Mouse (Mus musculus): ENCODE results near the gene Tmem88. TPM values are rescaled to one million over a fixed set of nuclear protein-coding genes. Genes with fewer than 3 reads are reported as not detected.

The Tmem88 gene
- total RNA-seq, 1 experiment = 23.9 TPM

GRCm38 (mm10) chr11:69373223-69373965 lies 24.6 kb downstream of the Tmem88 start:
- no peak overlapping the region for H3K9ac ChIP-seq (ENCODE audit: insufficient read depth, low read depth, low read length, poor library complexity, severe bottlenecking)
- H3K27ac ChIP-seq (ENCODE audit: insufficient read depth, low read depth, low read length, poor library complexity, severe bottlenecking) = no peak overlapping the region
- in situ Hi-C loops (cut with MboI; ENCODE audit: low sequenced_read_pairs in 2 of 2, unreplicated experiment in 2 of 2) = no loop called here
- TF ChIP-seq MAFK (IDR thresholded peaks at IDR 0.05; ENCODE audit: insufficient read depth, low read depth, low read length) (no peak), CHD2 (IDR thresholded peaks at IDR 0.05; ENCODE audit: low read depth, low read length) (no peak), HCFC1 (IDR thresholded peaks at IDR 0.05; ENCODE audit: borderline replicate concordance, insufficient read depth, low read length) (no peak), ZNF384 (IDR thresholded peaks at IDR 0.05; ENCODE audit: low read depth, low read length) (no peak), ZC3H11A (IDR thresholded peaks at IDR 0.05; ENCODE audit: borderline replicate concordance, low read depth, low read length) (no peak)
- no peaks in the 10 kb centered on the region for H3K36me3 ChIP-seq (ENCODE audit: control insufficient read depth, insufficient read depth, low read length, poor library complexity, severe bottlenecking)
- peaks cover 0 to 9% of the 10 kb centered on the region in 2 experiments; a peak in 2 of 4 replicates for H3K4me1 ChIP-seq (ENCODE audit: control insufficient read depth in 2 of 2, insufficient read depth in 2 of 2, low read length in 2 of 2, poor library complexity in 1 of 2)
- H3K4me3 ChIP-seq (ENCODE audit: insufficient read depth in 1 of 2, low read depth in 1 of 2, low read length in 2 of 2, poor library complexity in 1 of 2, severe bottlenecking in 1 of 2) = peak overlapping the region in 1 of 2 experiments; percentile 30; a peak in 1 of 4 replicates
- H3K9me3 ChIP-seq (ENCODE audit: control insufficient read depth, insufficient read depth, low read depth, low read length) = no peaks in the 10 kb centered on the region
- DNase-seq (ENCODE audit: low read depth, low spot score) = no peak

- peaks cover 0 to 14% of the 10 kb centered on the region in 2 experiments; a peak in 2 of 4 replicates for H3K4me1 ChIP-seq (ENCODE audit: control insufficient read depth in 2 of 2, insufficient read depth in 2 of 2, low read length in 2 of 2, poor library complexity in 1 of 2)
- TF ChIP-seq ZNF384 (IDR thresholded peaks at IDR 0.05; ENCODE audit: low read depth, low read length) = no peak
- TF ChIP-seq ZC3H11A (IDR thresholded peaks at IDR 0.05; ENCODE audit: borderline replicate concordance, low read depth, low read length) = peak; percentile 47; the same call in 1 of the 2 replicates
- H3K9ac ChIP-seq (ENCODE audit: insufficient read depth, low read depth, low read length, poor library complexity, severe bottlenecking) = no peak overlapping the region
- in situ Hi-C loops (cut with MboI; ENCODE audit: low sequenced_read_pairs in 2 of 2, unreplicated experiment in 2 of 2) = no loop called here
- H3K4me3 ChIP-seq (ENCODE audit: insufficient read depth in 1 of 2, low read depth in 1 of 2, low read length in 2 of 2, poor library complexity in 1 of 2, severe bottlenecking in 1 of 2) = no peak overlapping the region
- no peak for DNase-seq (ENCODE audit: low read depth, low spot score)
- no peaks in the 10 kb centered on the region for H3K36me3 ChIP-seq (ENCODE audit: control insufficient read depth, insufficient read depth, low read length, poor library complexity, severe bottlenecking)
- H3K9me3 ChIP-seq (ENCODE audit: control insufficient read depth, insufficient read depth, low read depth, low read length) = no peaks in the 10 kb centered on the region
- no peak overlapping the region for H3K27ac ChIP-seq (ENCODE audit: insufficient read depth, low read depth, low read length, poor library complexity, severe bottlenecking)
Measured at GRCm38 (mm10) chr11:69372780-69373170, 25.3 kb downstream of the Tmem88 start.

GRCm38 (mm10) chr11:69372056-69372779 lies 25.8 kb downstream of the Tmem88 start:
- TF ChIP-seq HCFC1 (IDR thresholded peaks at IDR 0.05; ENCODE audit: borderline replicate concordance, insufficient read depth, low read length) (no peak), ZNF384 (IDR thresholded peaks at IDR 0.05; ENCODE audit: low read depth, low read length) (no peak), CHD2 (IDR thresholded peaks at IDR 0.05; ENCODE audit: low read depth, low read length) (no peak), MAFK (IDR thresholded peaks at IDR 0.05; ENCODE audit: insufficient read depth, low read depth, low read length) (no peak), ZC3H11A (IDR thresholded peaks at IDR 0.05; ENCODE audit: borderline replicate concordance, low read depth, low read length) (no peak)
- Histone ChIP-seq H3K36me3 (ENCODE audit: control insufficient read depth, insufficient read depth, low read length, poor library complexity, severe bottlenecking) (no peaks in the 10 kb centered on the region), H3K4me1 (ENCODE audit: control insufficient read depth in 2 of 2, insufficient read depth in 2 of 2, low read length in 2 of 2, poor library complexity in 1 of 2) (peaks cover 0 to 17% of the 10 kb centered on the region in 2 experiments; a peak in 2 of 4 replicates), H3K27ac (ENCODE audit: insufficient read depth, low read depth, low read length, poor library complexity, severe bottlenecking) (no peak overlapping the region), H3K4me3 (ENCODE audit: insufficient read depth in 1 of 2, low read depth in 1 of 2, low read length in 2 of 2, poor library complexity in 1 of 2, severe bottlenecking in 1 of 2) (no peak overlapping the region), H3K9me3 (ENCODE audit: control insufficient read depth, insufficient read depth, low read depth, low read length) (no peaks in the 10 kb centered on the region), H3K9ac (ENCODE audit: insufficient read depth, low read depth, low read length, poor library complexity, severe bottlenecking) (no peak overlapping the region)
- DNase-seq (ENCODE audit: low read depth, low spot score) = no peak
- in situ Hi-C loops (cut with MboI; ENCODE audit: low sequenced_read_pairs in 2 of 2, unreplicated experiment in 2 of 2) = no loop called here

GRCm38 (mm10) chr11:69371601-69372000 lies 26.4 kb downstream of the Tmem88 start:
- in situ Hi-C loops (cut with MboI; ENCODE audit: low sequenced_read_pairs in 2 of 2, unreplicated experiment in 2 of 2) = no loop called here
- Histone ChIP-seq H3K9me3 (ENCODE audit: control insufficient read depth, insufficient read depth, low read depth, low read length) (no peaks in the 10 kb centered on the region), H3K4me3 (ENCODE audit: insufficient read depth in 1 of 2, low read depth in 1 of 2, low read length in 2 of 2, poor library complexity in 1 of 2, severe bottlenecking in 1 of 2) (no peak overlapping the region), H3K36me3 (ENCODE audit: control insufficient read depth, insufficient read depth, low read length, poor library complexity, severe bottlenecking) (no peaks in the 10 kb centered on the region), H3K27ac (ENCODE audit: insufficient read depth, low read depth, low read length, poor library complexity, severe bottlenecking) (no peak overlapping the region), H3K4me1 (ENCODE audit: control insufficient read depth in 2 of 2, insufficient read depth in 2 of 2, low read length in 2 of 2, poor library complexity in 1 of 2) (peaks cover 0 to 17% of the 10 kb centered on the region in 2 experiments; a peak in 2 of 4 replicates), H3K9ac (ENCODE audit: insufficient read depth, low read depth, low read length, poor library complexity, severe bottlenecking) (no peak overlapping the region)
- TF ChIP-seq ZC3H11A (IDR thresholded peaks at IDR 0.05; ENCODE audit: borderline replicate concordance, low read depth, low read length) (no peak), MAFK (IDR thresholded peaks at IDR 0.05; ENCODE audit: insufficient read depth, low read depth, low read length) (no peak), ZNF384 (IDR thresholded peaks at IDR 0.05; ENCODE audit: low read depth, low read length) (no peak), HCFC1 (IDR thresholded peaks at IDR 0.05; ENCODE audit: borderline replicate concordance, insufficient read depth, low read length) (no peak), CHD2 (IDR thresholded peaks at IDR 0.05; ENCODE audit: low read depth, low read length) (no peak)
- no peak for DNase-seq (ENCODE audit: low read depth, low spot score)
